Mouse (Mus musculus) CH12.LX (cell line): ENCODE data around the gene Scnn1a. TPM values are rescaled to one million over a fixed set of nuclear protein-coding genes. Genes with fewer than 3 reads are reported as not detected.

ENCODE experiments used
- DNase-seq: peaks from one replicate; pipeline ENCODE4 v3.0.0-alpha.2; 2013; ENCODE audit errors: extremely low read depth
- H3K27ac ChIP-seq: 2 replicates; pipeline ENCODE4 v1.5.1; 2012; ENCODE audit warnings: low read depth, mild to moderate bottlenecking, control low read depth, moderate library complexity; ENCODE audit not compliant: insufficient read depth
- H3K27me3 ChIP-seq: replicated peaks from 2 replicates; pipeline ENCODE3; 2012; ENCODE audit warnings: inconsistent platforms
- H3K36me3 ChIP-seq, 2 experiments: replicated peaks in 1 of 2; 2 replicates each; pipeline versions ENCODE3 to v1.6.1; 2012; ENCODE audit warnings: inconsistent platforms in 1 of 2, low read length in 1 of 2, mild to moderate bottlenecking in 1 of 2, mixed read lengths in 1 of 2, moderate library complexity in 1 of 2; ENCODE audit not compliant: control insufficient read depth in 1 of 2, insufficient read depth in 1 of 2
- H3K4me1 ChIP-seq, 2 experiments: 2 replicates each; pipeline ENCODE4 v1.6.1; 2012; ENCODE audit warnings: inconsistent platforms in 1 of 2, moderate library complexity in 1 of 2; ENCODE audit not compliant: insufficient read depth in 2 of 2, control insufficient read depth in 1 of 2
- H3K4me2 ChIP-seq: 2 replicates; pipeline ENCODE4 v1.6.1; 2012; ENCODE audit warnings: low read depth, mild to moderate bottlenecking, control low read depth; ENCODE audit not compliant: poor library complexity, insufficient read depth, severe bottlenecking
- H3K4me3 ChIP-seq, 3 experiments: fragments of 150-350 bp in 1 of 3; sonication (generic) in 1 of 3; replicated peaks in 1 of 3; 2 replicates each; pipeline versions ENCODE3 to v1.5.1; 2011 to 2012; ENCODE audit warnings: low read depth in 2 of 3, low read length in 2 of 3, mild to moderate bottlenecking in 2 of 3, moderate library complexity in 2 of 3, control low read depth in 1 of 3, improper control_type of control experiment in 1 of 3, inconsistent platforms in 1 of 3, mixed read lengths in 1 of 3; ENCODE audit not compliant: poor library complexity in 1 of 3
- H3K79me2 ChIP-seq: replicated peaks from 2 replicates; pipeline ENCODE4 v1.6.1; 2012; ENCODE audit warnings: mild to moderate bottlenecking, moderate library complexity; ENCODE audit not compliant: control insufficient read depth, poor library complexity, insufficient read depth, severe bottlenecking; ENCODE audit errors: extremely low read depth
- H3K9ac ChIP-seq: 2 replicates; pipeline ENCODE4 v1.6.1; 2012; ENCODE audit warnings: low read depth, mild to moderate bottlenecking, control low read depth, moderate library complexity; ENCODE audit not compliant: insufficient read depth
- H3K9me3 ChIP-seq: replicated peaks from 2 replicates; pipeline ENCODE3; 2012; ENCODE audit warnings: low read length, inconsistent platforms, mixed read lengths
- BHLHE40 ChIP-seq: IDR thresholded peaks from 2 replicates; pipeline ENCODE4 v1.6.1; 2011; ENCODE audit warnings: mild to moderate bottlenecking, low read depth, low read length, improper control_type of control experiment
- CHD1 ChIP-seq: IDR thresholded peaks from 2 replicates; pipeline ENCODE4 v1.6.1; 2012; ENCODE audit warnings: low read depth, low read length, improper control_type of control experiment, inconsistent platforms
- CHD2 ChIP-seq: IDR thresholded peaks from 2 replicates; pipeline ENCODE4 v1.6.1; 2011; ENCODE audit warnings: low read length, improper control_type of control experiment
- CTCF ChIP-seq, 2 experiments: IDR thresholded peaks in 1 of 2; conservative IDR thresholded peaks in 1 of 2; 2 replicates each; pipeline ENCODE4 v1.5.1; 2011 to 2012; ENCODE audit warnings: low read depth in 2 of 2, low read length in 2 of 2, improper control_type of control experiment in 1 of 2, inconsistent platforms in 1 of 2, mild to moderate bottlenecking in 1 of 2, moderate library complexity in 1 of 2
- E2F4 ChIP-seq: IDR thresholded peaks from 2 replicates; pipeline ENCODE4 v1.6.1; 2011; ENCODE audit warnings: low read depth, low read length, improper control_type of control experiment; ENCODE audit not compliant: insufficient replicate concordance
- ELF1 ChIP-seq: IDR thresholded peaks from 2 replicates; pipeline ENCODE4 v1.6.1; 2014; ENCODE audit warnings: low read depth, mild to moderate bottlenecking, inconsistent platforms, low read length, improper control_type of control experiment
- EP300 ChIP-seq: IDR thresholded peaks from 2 replicates; pipeline ENCODE4 v1.6.1; 2011; ENCODE audit warnings: low read length, improper control_type of control experiment
- ETS1 ChIP-seq: conservative IDR thresholded peaks from 2 replicates; pipeline ENCODE4 v1.6.1; 2012; ENCODE audit warnings: low read depth, mild to moderate bottlenecking, inconsistent platforms, low read length, improper control_type of control experiment, moderate library complexity
- GABPA ChIP-seq: IDR thresholded peaks from 2 replicates; pipeline ENCODE4 v1.6.1; 2012; ENCODE audit warnings: low read depth, low read length, improper control_type of control experiment, inconsistent platforms; ENCODE audit not compliant: insufficient replicate concordance
- HCFC1 ChIP-seq: IDR thresholded peaks from 2 replicates; pipeline ENCODE4 v1.6.1; 2012; ENCODE audit warnings: low read depth, mild to moderate bottlenecking, inconsistent platforms, low read length, improper control_type of control experiment
- IRF4 ChIP-seq: IDR thresholded peaks from 2 replicates; pipeline ENCODE4 v1.6.1; 2014; ENCODE audit warnings: low read depth, mild to moderate bottlenecking, inconsistent platforms, low read length, improper control_type of control experiment
- JUND ChIP-seq: conservative IDR thresholded peaks from 2 replicates; pipeline ENCODE4 v1.6.1; 2011; ENCODE audit warnings: low read depth, low read length, improper control_type of control experiment
- MAFK ChIP-seq: IDR thresholded peaks from 2 replicates; pipeline ENCODE4 v1.6.1; 2011; ENCODE audit warnings: low read length, improper control_type of control experiment; ENCODE audit not compliant: insufficient replicate concordance
- MEF2A ChIP-seq: IDR thresholded peaks from 2 replicates; pipeline ENCODE4 v1.6.1; 2014; ENCODE audit warnings: low read depth, mild to moderate bottlenecking, inconsistent platforms, low read length, improper control_type of control experiment, borderline replicate concordance
- MXI1 ChIP-seq: IDR thresholded peaks from 2 replicates; pipeline ENCODE4 v1.6.1; 2011; ENCODE audit warnings: mild to moderate bottlenecking, low read depth, low read length, improper control_type of control experiment
- MYC ChIP-seq: IDR thresholded peaks from 2 replicates; pipeline ENCODE4 v1.6.1; 2011; ENCODE audit warnings: low read depth, mild to moderate bottlenecking, improper control_type of control experiment, low read length
- NELFE ChIP-seq: IDR thresholded peaks from 2 replicates; pipeline ENCODE4 v1.6.1; 2011; ENCODE audit warnings: low read depth, low read length, improper control_type of control experiment
- NRF1 ChIP-seq: IDR thresholded peaks from 2 replicates; pipeline ENCODE4 v1.6.1; 2014; ENCODE audit warnings: low read depth, mild to moderate bottlenecking, inconsistent platforms, low read length, improper control_type of control experiment, moderate library complexity
- PAX5 ChIP-seq: IDR thresholded peaks from 2 replicates; pipeline ENCODE4 v1.6.1; 2012; ENCODE audit warnings: low read length, inconsistent platforms, mixed read lengths
- POLR2AphosphoS2 ChIP-seq: IDR thresholded peaks from 2 replicates; pipeline ENCODE4 v1.6.1; 2011; ENCODE audit warnings: low read depth, low read length, improper control_type of control experiment
- RAD21 ChIP-seq: IDR thresholded peaks from 2 replicates; pipeline ENCODE4 v1.6.1; 2011; ENCODE audit warnings: low read depth, mild to moderate bottlenecking, low read length, improper control_type of control experiment, moderate library complexity
- SMC3 ChIP-seq: IDR thresholded peaks from 2 replicates; pipeline ENCODE4 v1.6.1; 2011; ENCODE audit warnings: low read depth, low read length, improper control_type of control experiment
- TBP ChIP-seq: conservative IDR thresholded peaks from 2 replicates; pipeline ENCODE4 v1.6.1; 2011; ENCODE audit warnings: low read depth, low read length, improper control_type of control experiment
- TCF12 ChIP-seq: IDR thresholded peaks from 2 replicates; pipeline ENCODE4 v1.6.1; 2014; ENCODE audit warnings: low read depth, mild to moderate bottlenecking, inconsistent platforms, low read length, improper control_type of control experiment
- UBTF ChIP-seq: IDR thresholded peaks from 2 replicates; pipeline ENCODE4 v1.6.1; 2012; ENCODE audit warnings: low read depth, mild to moderate bottlenecking, inconsistent platforms, low read length, improper control_type of control experiment, moderate library complexity
- USF2 ChIP-seq: conservative IDR thresholded peaks from 2 replicates; pipeline ENCODE4 v1.6.1; 2011; ENCODE audit warnings: low read depth, low read length, improper control_type of control experiment
- ZC3H11A ChIP-seq: IDR thresholded peaks from 2 replicates; pipeline ENCODE4 v1.6.1; 2012; ENCODE audit warnings: low read depth, mild to moderate bottlenecking, inconsistent platforms, low read length, improper control_type of control experiment
- ZKSCAN1 ChIP-seq: IDR thresholded peaks from 2 replicates; pipeline ENCODE4 v1.6.1; 2012; ENCODE audit warnings: low read depth, inconsistent platforms, low read length, improper control_type of control experiment, borderline replicate concordance
- ZMIZ1 ChIP-seq: IDR thresholded peaks from 2 replicates; pipeline ENCODE4 v1.6.1; 2012; ENCODE audit warnings: low read depth, mild to moderate bottlenecking, inconsistent platforms, low read length, improper control_type of control experiment
- ZNF384 ChIP-seq: IDR thresholded peaks from 2 replicates; pipeline ENCODE4 v1.6.1; 2012; ENCODE audit warnings: low read depth, low read length, improper control_type of control experiment, inconsistent platforms
- dilution Hi-C: fragments of 300-500 bp; cut with MboI; formaldehyde crosslinking; loops from 2 replicates; pipeline ENCODE4 v1.14.3; 2020; ENCODE audit warnings: low sequenced_read_pairs; ENCODE audit not compliant: extremely low pct_unique_long_range_greater_than_20kb, extremely low pct_ligation_motif_present
- in situ Hi-C: fragments of 300-500 bp; cut with MboI; formaldehyde crosslinking; loops from 3 replicates; pipeline ENCODE4 v1.14.3; 2019; ENCODE audit warnings: low sequenced_read_pairs, low pct_ligation_motif_present, low pct_unique_long_range_greater_than_20kb, mixed read lengths
- polyA plus RNA-seq: library from polyadenylated mRNA; unstranded; fragments of >175 nt; gene quantifications from 2 replicates; pipeline ENCODE4 v1.2.1, GENCODE M21; 2012; ENCODE audit warnings: low read depth; ENCODE audit not compliant: insufficient read length
- total RNA-seq, 2 experiments: library from RNA; depleted of rRNA; stranded (reverse); fragments of 300-350 nt in 1 of 2; fragments of >200 nt in 1 of 2; gene quantifications; 2 replicates each; pipeline ENCODE4 v1.2.3; 2012 to 2014

Scnn1a gene
- total RNA-seq (2012; rRNA removed) (not detected in 2 replicates), total RNA-seq (2014; rRNA removed) (not detected in 2 replicates), polyA plus RNA-seq (not detected in 2 replicates)

DNA sequence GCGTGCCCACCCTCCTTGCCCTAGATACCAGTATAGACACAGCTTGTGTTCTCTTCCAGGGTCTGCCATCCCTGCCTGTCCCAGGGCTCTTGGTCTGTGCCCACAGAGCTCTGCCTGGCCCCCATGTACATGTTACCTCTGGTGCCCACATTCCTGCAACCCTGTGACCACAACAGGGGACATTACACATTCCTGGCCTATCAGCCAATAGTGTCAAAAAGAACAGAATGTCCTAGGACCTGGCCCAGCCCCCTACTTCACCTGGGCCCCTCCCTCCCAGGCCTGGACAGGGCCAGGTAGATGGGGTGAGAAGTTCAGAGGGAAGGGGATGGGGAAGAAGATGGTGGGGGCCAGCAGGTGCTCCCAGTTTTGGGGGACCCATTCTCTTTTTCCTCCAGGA, at the start of gene Scnn1a:
Scnn1a (plus strand) TSS at position 337 of the 400 bp plus-strand sequence.
- H3K79me2 ChIP-seq = no peaks in the 10 kb centered on the region
- in situ Hi-C loops (no loop called here), dilution Hi-C loops (no loop called here)
- TF ChIP-seq NELFE (no peak), EP300 (no peak), ZMIZ1 (no peak), MYC (no peak), MEF2A (no peak), TCF12 (no peak)
- no peak for DNase-seq
- no peaks in the 10 kb centered on the region for H3K4me1 ChIP-seq
- no peak within 1 kb of the TSS for H3K4me2 ChIP-seq
- H3K27ac ChIP-seq = no peak within 1 kb of the TSS
- no peak within 1 kb of the TSS for H3K9ac ChIP-seq
- H3K9me3 ChIP-seq = no peaks in the 10 kb centered on the region
- H3K36me3 ChIP-seq = no peaks in the 10 kb centered on the region
- peak within 1 kb of the TSS in 1 of 3 experiments; percentile 30 for H3K4me3 ChIP-seq
- peaks cover 98% of the 10 kb centered on the region for H3K27me3 ChIP-seq

DNA sequence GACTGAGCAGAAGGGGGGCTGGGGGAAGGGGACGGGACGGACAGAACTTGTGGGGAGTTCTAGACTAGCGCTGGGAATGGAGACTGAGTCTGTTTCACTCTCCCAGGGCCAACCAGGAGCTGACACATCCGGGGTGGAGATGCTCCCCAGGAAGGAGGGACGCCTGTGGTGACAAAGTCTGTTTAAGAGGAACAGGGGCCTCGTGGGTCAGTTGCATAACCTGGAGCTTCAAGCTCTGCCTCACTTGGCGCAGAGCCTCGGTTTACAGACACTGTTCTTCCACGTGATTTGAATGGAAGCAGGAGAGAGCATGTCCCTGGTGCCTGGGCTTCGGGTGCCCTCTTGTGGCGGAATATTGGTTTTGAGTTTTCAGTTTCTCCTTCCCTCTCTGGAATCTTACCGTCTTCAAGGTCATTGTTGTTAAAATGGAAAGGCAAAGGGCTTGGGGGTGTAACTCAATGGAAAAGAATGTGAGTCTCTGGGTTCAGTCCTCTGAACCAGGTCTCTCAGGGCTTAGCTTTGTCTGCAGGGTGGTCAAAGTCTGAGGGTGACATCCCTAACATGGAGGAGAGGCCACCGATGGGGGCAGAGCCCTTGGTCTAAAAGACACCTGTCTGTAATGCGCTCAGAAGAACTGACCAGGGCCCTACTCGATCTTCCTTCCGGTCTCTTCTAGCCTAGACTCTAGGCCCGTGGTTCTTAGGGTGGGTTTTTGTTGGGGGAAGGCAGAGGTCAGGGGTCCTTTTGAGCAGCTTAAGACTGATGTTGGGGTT, 48.8 kb upstream of the Scnn1a start:
- in situ Hi-C loops = loop anchor here (5.0 kb wide), 2 partner anchors 49 to 114 kb away; no protein-coding TSS in a partner anchor
- peak overlapping the region; percentile 6 to 45 (median 22) for H3K4me3 ChIP-seq
- dilution Hi-C loops = no loop called here
- no peak for TF ChIP-seq MAFK
- TF ChIP-seq ETS1 = 0 out of 2 replicates have a peak, but pooled peaks have one; percentile 36
- TF ChIP-seq PAX5 = no peak
- TF ChIP-seq NRF1 = no peak
- TF ChIP-seq SMC3 = peak; percentile 84
- no peak for TF ChIP-seq GABPA
- no peak; the same call in 1 of the 2 replicates for TF ChIP-seq HCFC1
- TF ChIP-seq POLR2AphosphoS2 = no peak
- TF ChIP-seq TCF12 = no peak
- peak; percentile 44 for TF ChIP-seq USF2
- TF ChIP-seq UBTF = no peak
- TF ChIP-seq MXI1 = peak; percentile 90
- no peak for TF ChIP-seq EP300
- peak; percentile 53; the same call in 1 of the 2 replicates for TF ChIP-seq NELFE
- peak; percentile 31 to 94; a peak in 3 of 4 replicates for TF ChIP-seq CTCF (conservative IDR thresholded peaks at IDR 0.05 in 1 of 2, IDR thresholded peaks at IDR 0.05 in 1 of 2; ENCODE audit: low read depth in 2 of 2, low read length in 2 of 2)
- TF ChIP-seq JUND = peak; percentile 31; the same call in 1 of the 2 replicates
- no peak for TF ChIP-seq CHD2
- TF ChIP-seq RAD21 = no peak; the same call in none of the 2 replicates
- TF ChIP-seq CHD1 = no peak
- no peak for TF ChIP-seq IRF4
- TF ChIP-seq TBP = no peak
- TF ChIP-seq BHLHE40 = peak; percentile 90
- TF ChIP-seq ELF1 = peak; percentile 36; the same call in 1 of the 2 replicates
- TF ChIP-seq E2F4 = no peak
- no peak for TF ChIP-seq MEF2A
- TF ChIP-seq ZNF384 = no peak
- TF ChIP-seq ZC3H11A = peak; percentile 21
- TF ChIP-seq ZKSCAN1 = no peak

More for the DNA sequence above, 48.8 kb upstream of the Scnn1a start:
- Histone ChIP-seq H3K9ac (peak overlapping the region; percentile 24; the same call in 1 of the 2 replicates), H3K4me1 (peaks cover 2 to 13% of the 10 kb centered on the region in 2 experiments; a peak in 2 of 4 replicates), H3K27ac (no peak overlapping the region), H3K79me2 (no peaks in the 10 kb centered on the region), H3K27me3 (peaks cover 19% of the 10 kb centered on the region), H3K9me3 (no peaks in the 10 kb centered on the region), H3K4me2 (peak overlapping the region; percentile 81), H3K36me3 (no peaks in the 10 kb centered on the region)
- peak; percentile 88 for DNase-seq
